Mouse (Mus musculus): Measurements from ENCODE around the gene Krtap5-4.
"Not testable (repeated sequence)": the region's sequence is repeated elsewhere in the genome, so short reads cannot be mapped to it uniquely, and the experiment has no call there.

Krtap5-4 gene

DNA sequence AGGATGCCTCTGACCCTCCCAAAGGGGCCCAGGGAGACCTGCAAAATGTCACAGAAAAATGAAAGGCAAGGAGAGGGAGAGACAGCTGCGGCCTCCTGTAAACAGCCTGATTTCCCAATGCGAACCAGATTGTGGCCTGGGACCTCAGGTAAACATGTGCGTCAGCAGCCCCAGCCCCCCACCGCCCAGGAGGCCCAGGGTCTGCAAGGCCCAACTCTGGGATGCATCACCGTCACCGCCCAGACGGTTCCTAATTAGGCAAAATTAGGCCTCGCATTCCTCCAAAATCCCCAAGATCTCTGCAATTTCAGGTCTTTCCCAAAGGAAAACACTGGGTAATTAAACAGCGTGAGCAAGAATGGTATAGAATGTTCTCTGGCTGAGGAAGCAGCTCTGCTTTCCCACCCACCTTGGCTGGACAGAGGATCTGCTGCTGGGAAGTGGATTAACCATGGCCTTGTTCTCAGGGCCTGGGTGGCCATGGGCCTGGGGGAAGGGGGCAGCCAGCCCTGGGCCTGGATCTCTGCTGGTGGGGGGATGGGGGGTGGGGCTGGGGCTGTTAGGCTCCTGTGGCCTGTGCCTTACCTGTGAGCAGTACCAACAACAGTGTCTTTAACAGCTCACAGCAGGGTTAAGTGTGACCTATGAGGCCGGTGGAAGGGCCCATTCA lies 18.4 kb downstream of the Krtap5-4 start:
- not testable (repeated sequence) for DNase-seq (ENCODE audit: low read depth, low spot score)

GRCm38 (mm10) chr7:142322641-142323040 lies 19.3 kb downstream of the Krtap5-4 start:
- no peak for DNase-seq (ENCODE audit: low read depth, low spot score)

DNA sequence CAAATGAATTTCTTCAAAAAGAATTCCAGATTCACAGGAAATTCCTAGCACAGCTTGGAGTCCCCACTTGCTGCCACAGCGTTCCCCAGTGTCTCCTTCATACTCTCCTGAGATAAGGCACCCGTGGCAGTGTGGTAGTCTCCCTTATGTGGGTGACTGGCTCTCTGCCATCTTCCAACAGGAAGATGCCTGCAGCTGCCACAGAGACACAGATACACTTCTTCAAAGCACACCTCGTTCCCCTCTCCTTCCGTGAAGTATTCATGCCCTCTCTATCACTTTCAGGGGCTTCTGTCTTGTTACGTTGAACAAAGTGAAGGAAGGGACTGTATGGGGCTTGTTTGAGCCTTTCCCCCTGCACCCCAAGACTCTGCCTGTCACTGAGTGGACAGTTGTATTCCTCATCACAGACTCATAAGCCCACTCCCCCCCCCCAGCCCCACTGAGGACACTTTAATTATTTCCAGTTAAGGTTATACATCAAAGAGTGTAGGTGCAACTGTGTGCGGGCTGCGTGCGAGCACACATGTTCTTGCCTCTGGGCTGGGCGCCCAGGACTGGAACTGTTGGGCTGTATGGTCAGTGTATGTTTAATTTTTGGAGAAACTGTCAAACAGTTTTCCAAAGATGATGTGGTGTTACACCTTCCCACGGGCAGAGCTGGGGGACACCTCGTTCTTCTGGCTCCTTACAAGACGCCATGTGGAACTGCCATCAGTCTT lies 20.2 kb downstream of the Krtap5-4 start:
- DNase-seq (ENCODE audit: low read depth, low spot score) = no peak

DNA sequence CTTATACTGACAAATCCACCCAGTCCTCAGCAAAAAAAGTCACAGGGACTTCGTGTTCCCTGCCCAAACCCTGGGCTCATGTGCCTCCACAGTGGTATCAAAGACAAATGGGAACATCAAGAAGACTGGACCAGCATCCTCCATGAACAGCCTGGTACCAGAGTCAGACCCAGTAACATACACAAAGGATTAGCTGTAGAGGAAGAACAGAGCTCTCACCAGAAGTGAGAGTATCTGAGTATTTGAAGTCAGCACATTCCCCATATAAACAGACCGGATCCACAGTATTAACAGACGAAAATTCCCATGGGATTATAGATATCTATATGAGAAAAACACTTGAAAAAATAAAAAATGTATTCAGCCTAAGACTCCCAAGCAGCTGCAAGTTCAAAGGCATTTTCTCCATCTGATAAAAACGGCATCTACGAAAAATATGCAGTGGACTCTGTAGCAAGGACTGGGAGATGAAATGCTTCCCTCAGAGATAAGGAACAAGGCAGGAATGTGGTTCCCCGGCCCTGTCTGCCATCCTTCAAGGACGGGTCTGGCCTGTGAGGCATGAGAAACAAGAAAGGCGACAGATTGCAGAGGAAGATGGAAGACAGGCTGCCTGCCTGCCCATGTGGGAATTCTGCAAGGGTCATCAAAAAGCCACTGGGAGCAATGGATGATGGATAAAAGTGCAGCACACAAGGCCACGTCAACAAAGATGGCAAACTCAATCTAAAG lies 23.5 kb downstream of the Krtap5-4 start:
- no peak for DNase-seq (ENCODE audit: low read depth, low spot score)

GRCm38 (mm10) chr7:142328507-142328906 lies 25.2 kb downstream of the Krtap5-4 start:
- no peak for DNase-seq (ENCODE audit: low read depth, low spot score)

DNA sequence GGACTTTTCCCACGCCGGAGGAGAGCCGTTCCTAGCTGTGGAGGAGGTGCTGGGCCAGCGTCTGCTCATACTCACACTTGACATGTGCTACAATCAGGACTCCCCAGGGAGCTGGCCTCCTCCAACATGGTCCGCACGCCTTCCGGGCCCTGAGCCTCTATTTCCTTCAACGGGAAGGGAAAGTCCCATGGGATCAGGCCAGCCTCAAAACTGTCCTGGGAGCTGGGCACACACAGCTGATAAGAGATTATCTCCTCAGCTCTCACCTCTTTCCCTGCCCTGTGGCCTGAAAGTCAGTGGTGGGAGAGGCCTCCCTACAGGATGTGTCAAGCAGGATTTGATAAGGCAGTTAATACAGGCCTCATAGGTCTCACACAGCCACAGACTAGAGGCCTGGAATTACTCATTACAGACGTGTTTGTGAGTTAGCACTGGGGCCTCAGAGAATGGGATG lies 26.9 kb downstream of the Krtap5-4 start:
- DNase-seq (ENCODE audit: low read depth, low spot score) = no peak

DNA sequence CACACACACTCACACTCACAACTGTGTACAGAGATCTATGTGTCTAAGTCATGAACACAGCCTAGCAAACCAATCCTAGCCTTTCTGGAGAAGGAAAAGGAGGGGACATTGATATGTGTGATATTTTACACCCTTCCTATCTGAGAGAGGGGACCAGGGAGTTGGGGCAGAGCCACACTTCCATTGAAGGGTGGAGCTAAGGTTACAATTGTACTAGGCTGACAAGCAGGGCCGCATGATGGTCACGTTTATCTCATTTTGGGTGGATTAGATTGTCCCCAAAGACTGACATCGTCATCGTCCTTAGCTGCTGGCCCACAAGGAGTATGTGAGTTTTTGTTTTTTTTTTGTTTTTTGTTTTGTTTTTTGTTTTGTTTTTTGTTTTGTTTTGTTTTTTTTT lies 27.9 kb downstream of the Krtap5-4 start:
- DNase-seq (ENCODE audit: low read depth, low spot score) = no peak

GRCm38 (mm10) chr7:142332741-142333140 lies 29.4 kb downstream of the Krtap5-4 start:
- DNase-seq (ENCODE audit: low read depth, low spot score) = not testable (repeated sequence)

- DNase-seq (ENCODE audit: low read depth, low spot score) = peak; percentile 77
Measured at GRCm38 (mm10) chr7:142334246-142334645, 30.9 kb downstream of the Krtap5-4 start.

GRCm38 (mm10) chr7:142335151-142335550 lies 31.8 kb downstream of the Krtap5-4 start:
- DNase-seq (ENCODE audit: low read depth, low spot score) = no peak

- peak; percentile 39 for DNase-seq (ENCODE audit: low read depth, low spot score)
Measured at GRCm38 (mm10) chr7:142340269-142340970, 37.1 kb downstream of the Krtap5-4 start.

DNA sequence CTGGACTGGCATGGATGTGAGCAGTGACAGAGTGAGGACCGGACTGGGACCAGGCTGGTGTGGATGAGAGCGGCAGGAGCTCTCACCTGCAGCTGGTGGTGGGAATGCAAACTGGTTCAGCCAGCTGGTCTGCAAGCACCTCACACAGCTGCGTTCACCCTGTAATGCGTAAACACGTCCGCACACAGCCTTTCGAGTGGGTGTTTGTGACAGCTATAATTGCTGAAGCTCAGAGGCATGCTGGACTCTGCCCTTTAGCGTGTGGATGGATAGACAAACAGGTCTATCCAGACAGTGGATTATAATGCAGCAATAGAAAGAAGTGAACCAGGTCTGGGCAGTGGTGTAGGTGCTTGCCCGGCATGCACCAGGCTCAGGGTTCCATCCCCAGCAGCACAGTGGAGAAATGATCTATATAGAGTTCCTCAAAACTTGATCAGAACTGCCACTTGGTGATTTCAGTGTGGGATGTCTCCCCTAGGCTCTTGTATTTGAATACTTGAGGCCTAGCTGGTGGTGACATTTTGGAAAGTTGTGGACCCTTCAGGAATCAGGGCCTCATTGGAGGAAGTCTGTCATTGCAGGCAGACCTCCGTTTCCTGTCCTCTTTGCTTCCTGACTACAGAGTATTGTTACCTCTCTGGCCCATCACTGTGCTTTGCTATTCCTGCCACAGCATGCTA lies 38.4 kb downstream of the Krtap5-4 start:
- no peak for DNase-seq (ENCODE audit: low read depth, low spot score)

DNA sequence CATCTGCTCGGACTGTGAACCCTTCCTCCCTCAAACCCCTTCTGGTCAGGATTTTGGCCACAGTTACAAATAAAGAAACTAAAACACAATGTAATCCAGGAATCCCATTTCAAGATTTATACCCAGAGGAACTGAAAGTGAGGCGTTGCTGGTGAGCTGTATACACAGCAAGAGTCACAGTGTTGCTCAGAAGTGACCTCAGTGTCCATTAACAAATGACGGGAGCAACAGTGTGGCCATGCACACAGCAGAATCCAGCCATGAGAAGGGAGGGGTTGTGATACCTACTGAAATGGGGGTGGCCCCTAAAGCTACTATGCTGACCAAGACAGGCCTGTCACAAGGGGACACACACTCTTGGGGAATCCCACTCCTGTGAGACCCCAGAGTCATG lies 38.9 kb downstream of the Krtap5-4 start:
- DNase-seq (ENCODE audit: low read depth, low spot score) = no peak

DNA sequence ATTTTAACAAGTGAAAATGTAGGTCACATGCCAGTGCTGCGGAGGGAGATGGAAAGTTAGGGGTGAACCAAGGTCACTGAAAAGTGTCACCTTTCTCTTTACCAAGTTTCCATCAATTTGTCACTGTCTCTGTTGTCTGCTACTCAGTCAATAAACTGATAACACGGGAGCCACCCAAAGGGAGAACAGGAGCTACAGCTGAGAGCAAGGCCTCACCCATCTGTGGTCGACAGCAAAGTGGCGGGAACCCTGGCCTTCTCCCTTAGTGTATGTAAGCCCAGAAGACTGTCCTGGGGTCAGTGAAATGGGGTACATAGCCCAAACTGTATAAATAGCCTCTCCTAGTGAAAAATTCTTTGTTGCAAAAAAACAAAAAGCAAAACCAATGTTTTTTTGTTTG lies 44.2 kb downstream of the Krtap5-4 start:
- DNase-seq (ENCODE audit: low read depth, low spot score) = no peak

GRCm38 (mm10) chr7:142349308-142349961 lies 46.1 kb downstream of the Krtap5-4 start:
- DNase-seq (ENCODE audit: low read depth, low spot score) = no peak

GRCm38 (mm10) chr7:142351569-142351968 lies 48.2 kb downstream of the Krtap5-4 start:
- DNase-seq (ENCODE audit: low read depth, low spot score) = peak; percentile 69

- peak; percentile 87 for DNase-seq (ENCODE audit: low read depth, low spot score)
Measured at GRCm38 (mm10) chr7:142353854-142354253, 50.5 kb downstream of the Krtap5-4 start.

Measured in CD4-positive helper T cell, adult 2 months (primary cell).